8 mouse cellular contexts compared by ENCODE assay signal in the genomic region with DNA sequence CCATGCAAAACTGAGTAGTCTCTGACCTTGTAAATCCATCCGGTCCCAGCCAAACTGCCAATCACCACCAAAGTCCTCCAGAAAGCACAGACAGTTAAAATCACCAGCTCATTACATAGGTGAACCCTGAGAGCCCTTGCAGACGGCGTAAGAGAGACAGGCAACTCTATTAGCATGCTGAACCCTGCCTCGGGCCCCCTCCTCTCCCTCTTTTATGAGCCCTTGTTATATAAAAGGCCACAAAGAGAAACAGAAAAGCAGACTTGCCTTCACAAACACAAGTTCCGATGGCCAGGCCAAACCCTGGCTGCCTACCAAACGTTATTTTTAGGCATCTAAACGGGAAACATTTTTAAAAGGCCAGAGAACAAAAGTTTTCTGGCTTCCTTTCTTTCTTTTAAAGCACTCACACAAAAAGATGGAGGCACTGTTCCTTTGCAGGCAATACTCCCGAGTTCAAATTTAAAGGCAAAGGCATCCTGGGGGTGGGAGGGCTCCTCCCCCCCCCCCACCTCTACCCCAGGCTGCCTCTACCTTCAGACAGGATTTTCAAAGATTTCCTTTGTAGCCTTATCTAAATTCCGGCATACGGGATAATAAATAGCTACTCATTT. TPM values are rescaled to one million over a fixed set of nuclear protein-coding genes. Genes with fewer than 3 reads are reported as not detected.
A peak's percentile ranks its signal among the peaks of the same experiment; 100 is the strongest.
DNase-seq lines count a peak whose midpoint lies in the region; ATAC-seq and TF ChIP-seq lines count a peak whose summit lies in the region.

No protein-coding gene starts in this region.

- peak overlapping the region; percentile 74 for H3K4me2 ChIP-seq in forebrain, embryonic 16.5 days (ENCODE audit: low read length)
- H3K4me2 ChIP-seq in intestine, embryonic 15.5 days (replicated peaks) = peak overlapping the region; percentile 91
- peak overlapping the region; percentile 78 for H3K4me2 ChIP-seq in liver, embryonic 13.5 days
- H3K4me2 ChIP-seq in stomach, embryonic 16.5 days (ENCODE audit: low read depth, low read length) = peak overlapping the region; percentile 92

- ATAC-seq in forebrain, embryonic 16.5 days = no peak
- ATAC-seq in intestine, embryonic 15.5 days = no peak
- no peak for ATAC-seq in liver, embryonic 13.5 days (ENCODE audit: low read depth)
- ATAC-seq in stomach, embryonic 16.5 days (ENCODE audit: insufficient read depth, low FRiP score) = no peak

- TF ChIP-seq CTCF in bone marrow macrophage, adult 2 months (IDR thresholded peaks at IDR 0.05; ENCODE audit: low read depth, low read length) = no peak

- no peaks in the 10 kb centered on the region for H3K36me3 ChIP-seq in forebrain, embryonic 16.5 days (ENCODE audit: control insufficient read depth, insufficient read depth)
- H3K36me3 ChIP-seq in intestine, embryonic 15.5 days = no peaks in the 10 kb centered on the region
- H3K36me3 ChIP-seq in liver, embryonic 13.5 days = no peaks in the 10 kb centered on the region
- no peaks in the 10 kb centered on the region for H3K36me3 ChIP-seq in stomach, embryonic 16.5 days (ENCODE audit: control insufficient read depth, insufficient read depth, low read length)

- no peak overlapping the region for H3K27ac ChIP-seq in bone marrow macrophage, adult 2 months (ENCODE audit: insufficient read depth, low read depth, low read length)
- H3K27ac ChIP-seq in forebrain, embryonic 16.5 days (ENCODE audit: low read length) = peak overlapping the region; percentile 98
- peak overlapping the region; percentile 20; the same call in 1 of the 2 replicates for H3K27ac ChIP-seq in intestine, embryonic 15.5 days
- H3K27ac ChIP-seq in liver, embryonic 13.5 days = no peak overlapping the region
- no peak overlapping the region for H3K27ac ChIP-seq in stomach, embryonic 16.5 days (ENCODE audit: low read length)

- H3K4me3 ChIP-seq in bone marrow macrophage, adult 2 months (ENCODE audit: insufficient read depth, low read length) = peak overlapping the region; percentile 97; the same call in 1 of the 2 replicates
- H3K4me3 ChIP-seq in forebrain, embryonic 16.5 days (replicated peaks; ENCODE audit: low read length) = peak overlapping the region; percentile 78
- H3K4me3 ChIP-seq in intestine, embryonic 15.5 days (replicated peaks) = peak overlapping the region; percentile 67
- peak overlapping the region; percentile 60; the same call in 1 of the 2 replicates for H3K4me3 ChIP-seq in liver, embryonic 13.5 days (replicated peaks)
- peak overlapping the region; percentile 54; the same call in 1 of the 2 replicates for H3K4me3 ChIP-seq in stomach, embryonic 16.5 days (replicated peaks; ENCODE audit: low read length)

- no peaks in the 10 kb centered on the region for H3K9me3 ChIP-seq in forebrain, embryonic 16.5 days (ENCODE audit: control insufficient read depth, low read length)
- no peaks in the 10 kb centered on the region for H3K9me3 ChIP-seq in intestine, embryonic 15.5 days
- no peaks in the 10 kb centered on the region for H3K9me3 ChIP-seq in liver, embryonic 13.5 days (replicated peaks)
- no peaks in the 10 kb centered on the region for H3K9me3 ChIP-seq in stomach, embryonic 16.5 days (replicated peaks; ENCODE audit: control insufficient read depth, low read length)

- H3K4me1 ChIP-seq in bone marrow macrophage, adult 2 months (ENCODE audit: control insufficient read depth, insufficient read depth, low read length) = peaks cover 11% of the 10 kb centered on the region
- H3K4me1 ChIP-seq in forebrain, embryonic 16.5 days (replicated peaks; ENCODE audit: control insufficient read depth, insufficient read depth, low read length) = peaks cover 45% of the 10 kb centered on the region
- peaks cover 37% of the 10 kb centered on the region for H3K4me1 ChIP-seq in intestine, embryonic 15.5 days (replicated peaks)
- H3K4me1 ChIP-seq in liver, embryonic 13.5 days (replicated peaks) = peaks cover 31% of the 10 kb centered on the region
- H3K4me1 ChIP-seq in stomach, embryonic 16.5 days (ENCODE audit: control insufficient read depth, insufficient read depth, low read length) = peaks cover 24% of the 10 kb centered on the region

- no peaks in the 10 kb centered on the region for H3K27me3 ChIP-seq in forebrain, embryonic 16.5 days (replicated peaks; ENCODE audit: control insufficient read depth, insufficient read depth, low read length)
- peaks cover 6% of the 10 kb centered on the region; the same call in 1 of the 2 replicates for H3K27me3 ChIP-seq in intestine, embryonic 15.5 days (replicated peaks)
- H3K27me3 ChIP-seq in liver, embryonic 13.5 days = peaks cover 69% of the 10 kb centered on the region
- H3K27me3 ChIP-seq in stomach, embryonic 16.5 days (ENCODE audit: control insufficient read depth, insufficient read depth, low read length) = no peaks in the 10 kb centered on the region

- WGBS in forebrain, embryonic 16.5 days = 2% methylated on average over 10 of the region's 10 CpGs
- 12% methylated on average over 10 of the region's 10 CpGs for WGBS in intestine, embryonic 15.5 days
- 24% methylated on average over 10 of the region's 10 CpGs for whole genome bisulfite sequencing in liver, embryonic 13.5 days (ENCODE audit: insufficient replicate concordance)
- WGBS in stomach, embryonic 16.5 days = 16% methylated on average over 10 of the region's 10 CpGs

- no peak for TF ChIP-seq POLR2A in bone marrow macrophage, adult 2 months (IDR thresholded peaks at IDR 0.05; ENCODE audit: borderline replicate concordance, low read depth, low read length)

- DNase-seq in adrenal gland, adult 2 months = peak; percentile 29
- DNase-seq in adrenal gland, postnatal 4 days (ENCODE audit: low spot score in 2 of 2) = no peak
- DNase-seq in liver, embryonic 13.5 days = no peak
- no peak for DNase-seq in urinary bladder, postnatal 14 days (ENCODE audit: low spot score)

- peak overlapping the region; percentile 88 for H3K9ac ChIP-seq in forebrain, embryonic 16.5 days (replicated peaks; ENCODE audit: low read depth, low read length)
- H3K9ac ChIP-seq in intestine, embryonic 15.5 days = no peak overlapping the region
- H3K9ac ChIP-seq in liver, embryonic 13.5 days = no peak overlapping the region
- no peak overlapping the region for H3K9ac ChIP-seq in stomach, embryonic 16.5 days (ENCODE audit: low read length)

RNA-seq across cellular contexts. Expression of a gene that starts 3.3 kb away (rescaled TPM):
- total RNA-seq in adrenal gland, adult 2 months (2021) = 1 to 10 TPM; 1.7 to 1.8 TPM
- polyA plus RNA-seq in adrenal gland, adult 2 months (2012; rRNA removed) = 5.2 and 5.5 TPM in 2 replicates
- 1 to 10 TPM; 4.7 to 6.8 TPM for total RNA-seq in adrenal gland, postnatal 4 days (2021)
- 0.41 TPM in 1 of 2 replicates, not detected in the other for polyA plus RNA-seq in bone marrow macrophage, adult 2 months (2012; ENCODE audit: insufficient read depth, insufficient read length, missing spikeins)
- 9.7 and 10.2 TPM in 2 replicates for polyA plus RNA-seq in forebrain, embryonic 16.5 days (2015; fragmentation: Nextera tagmentation; extraction: Ambion mirVana)
- polyA plus RNA-seq in intestine, embryonic 15.5 days (2015; fragmentation: Nextera tagmentation; extraction: Ambion mirVana) = 0.76 and 1.6 TPM in 2 replicates
- 0.12 TPM in 1 of 2 replicates, not detected in the other for polyA plus RNA-seq in liver, embryonic 13.5 days (2015; fragmentation: Nextera tagmentation; extraction: Ambion mirVana)
- polyA plus RNA-seq in stomach, embryonic 16.5 days (2015; fragmentation: Nextera tagmentation; extraction: Ambion mirVana) = 0.34 and 0.60 TPM in 2 replicates

Comparison
In these comparisons a context has a peak if more than half of its experiments do, and no peak if none do; other contexts are left out.
1. H3K27ac ChIP-seq: peak in forebrain, embryonic 16.5 days (single experiment) and intestine, embryonic 15.5 days (single experiment); none in bone marrow macrophage, adult 2 months (single experiment), liver, embryonic 13.5 days (single experiment) and stomach, embryonic 16.5 days (single experiment).
2. Peak in every context shown above with its lines, with median percentiles within 50 percentile points of each other: H3K4me3 ChIP-seq and H3K4me2 ChIP-seq.